Mouse (Mus musculus): Measurements from ENCODE around the gene Colgalt1. TPM values are rescaled to one million over a fixed set of nuclear protein-coding genes. Genes with fewer than 3 reads are reported as not detected.
A peak's percentile ranks its signal among the peaks of the same experiment; 100 is the strongest.

Gene Colgalt1
- polyA plus RNA-seq, 1 experiment: 172 TPM

DNA sequence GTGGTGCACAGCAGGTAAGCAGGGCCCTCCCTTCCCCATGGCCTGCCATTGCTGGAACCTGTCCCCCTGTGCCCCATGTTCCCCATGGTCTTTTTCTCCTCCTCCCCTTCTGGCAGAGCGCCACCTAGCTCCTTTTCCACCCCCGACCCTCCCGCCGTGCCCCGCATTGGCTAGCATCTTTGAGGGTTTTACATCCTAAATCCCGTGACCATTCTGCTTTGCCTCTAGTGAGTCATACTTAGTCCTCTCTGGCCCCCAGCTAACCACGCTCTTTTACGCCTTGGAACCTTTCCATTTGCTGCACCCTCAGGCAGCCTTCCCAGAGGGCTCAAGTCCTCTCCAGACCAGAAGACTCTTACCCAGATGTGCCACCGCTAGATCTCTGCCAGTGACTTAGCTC, 30.6 kb upstream of the Colgalt1 start:
- TF ChIP-seq CTCF (IDR thresholded peaks at IDR 0.05; ENCODE audit: insufficient read depth, low read length) (no peak), POLR2A (IDR thresholded peaks at IDR 0.05; ENCODE audit: borderline replicate concordance, extremely low read depth, low read depth, low read length) (no peak)
- 52% methylated on average over 8 of the region's 9 CpGs for WGBS
- DNase-seq: no peak
- Histone ChIP-seq H3K4me3 (replicated peaks; ENCODE audit: extremely low read depth, low read depth, low read length) (no peak overlapping the region), H3K4me1 (ENCODE audit: control insufficient read depth, insufficient read depth, low read length) (no peaks in the 10 kb centered on the region)

DNA sequence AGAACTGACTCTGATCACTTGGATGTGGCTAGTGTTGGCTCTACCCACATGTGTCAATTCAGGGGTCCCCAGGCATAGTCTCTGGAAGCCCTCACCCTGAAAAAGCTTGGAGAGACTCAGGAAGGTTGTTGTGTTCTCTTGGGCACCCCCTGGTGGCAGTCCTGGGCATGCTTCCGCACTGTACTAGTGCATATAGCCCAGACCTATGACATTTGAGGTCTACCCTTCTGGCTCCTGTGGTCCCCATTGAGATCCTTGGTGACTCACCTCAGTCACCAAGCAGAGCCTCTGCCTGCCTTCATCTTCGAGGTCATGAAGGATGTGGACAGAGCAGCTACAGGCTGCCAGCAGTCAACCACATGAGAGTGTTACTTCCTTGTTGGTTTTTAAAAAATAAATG, 23.9 kb upstream of the Colgalt1 start:
- TF ChIP-seq POLR2A (IDR thresholded peaks at IDR 0.05; ENCODE audit: borderline replicate concordance, extremely low read depth, low read depth, low read length): no peak
- TF ChIP-seq CTCF (IDR thresholded peaks at IDR 0.05; ENCODE audit: insufficient read depth, low read length): peak; percentile 69
- H3K4me1 ChIP-seq (ENCODE audit: control insufficient read depth, insufficient read depth, low read length): no peaks in the 10 kb centered on the region
- DNase-seq: no peak
- WGBS: 70% methylated on average over 2 of the region's 2 CpGs
- H3K4me3 ChIP-seq (replicated peaks; ENCODE audit: extremely low read depth, low read depth, low read length): no peak overlapping the region

DNA sequence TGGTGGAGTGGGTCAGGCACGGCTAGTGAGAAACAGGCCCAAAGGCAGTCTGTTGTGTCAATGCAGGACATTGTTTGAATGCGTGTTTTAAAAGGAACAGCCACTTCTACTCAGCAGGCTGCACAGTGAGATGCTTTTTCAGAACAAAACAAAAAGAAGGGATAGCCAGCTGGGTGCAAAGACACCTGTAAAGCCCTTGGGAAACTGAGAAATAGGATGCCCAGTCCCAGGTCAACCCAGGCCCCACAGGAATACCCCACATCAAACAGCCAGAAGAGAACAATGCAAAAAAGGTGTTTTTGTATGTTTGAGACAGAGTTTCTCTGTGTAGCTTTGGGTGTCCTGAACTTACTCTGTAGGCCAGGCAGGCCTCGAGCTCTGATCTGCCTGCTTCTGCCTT, 22.0 kb upstream of the Colgalt1 start:
- no peak for TF ChIP-seq CTCF (IDR thresholded peaks at IDR 0.05; ENCODE audit: insufficient read depth, low read length)
- TF ChIP-seq POLR2A (IDR thresholded peaks at IDR 0.05; ENCODE audit: borderline replicate concordance, extremely low read depth, low read depth, low read length): no peak

DNA sequence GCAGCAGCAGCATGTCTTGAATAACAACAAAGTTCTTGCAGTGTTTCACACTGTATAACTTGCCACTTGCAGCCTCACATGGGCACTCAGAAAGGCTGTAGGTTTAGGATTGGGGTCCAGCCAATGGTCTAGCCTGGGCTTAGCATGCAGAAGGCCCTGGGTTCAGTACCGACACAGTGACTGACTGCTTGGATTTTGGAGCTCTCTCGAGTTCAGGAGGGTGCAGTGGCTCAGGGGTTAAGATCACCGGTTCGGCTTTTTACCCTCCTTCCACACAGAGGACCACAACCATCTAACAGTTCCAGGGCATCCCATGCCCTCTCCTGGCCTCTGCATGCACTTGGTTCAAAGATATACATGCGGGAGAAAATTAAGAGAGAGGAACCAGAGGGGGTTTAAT, 19.8 kb upstream of the Colgalt1 start:
- peaks cover 6% of the 10 kb centered on the region for H3K4me1 ChIP-seq (ENCODE audit: control insufficient read depth, insufficient read depth, low read length)
- WGBS: 27% methylated on average over 5 of the region's 5 CpGs
- H3K4me3 ChIP-seq (replicated peaks; ENCODE audit: extremely low read depth, low read depth, low read length): peak overlapping the region; percentile 60
- TF ChIP-seq CTCF (IDR thresholded peaks at IDR 0.05; ENCODE audit: insufficient read depth, low read length): no peak
- no peak for DNase-seq

More for the DNA sequence above, 22.0 kb upstream of the Colgalt1 start:
- Histone ChIP-seq H3K4me3 (replicated peaks; ENCODE audit: extremely low read depth, low read depth, low read length) (no peak overlapping the region), H3K4me1 (ENCODE audit: control insufficient read depth, insufficient read depth, low read length) (peaks cover 4% of the 10 kb centered on the region)
- no peak for DNase-seq
- 77% methylated on average over 3 of the region's 3 CpGs for WGBS

GRCm38 (mm10) chr8:71591471-71592373, 19.1 kb upstream of the Colgalt1 start, which contains the start of gene Pgls:
Gene Pgls (plus strand): TSS chr8:71592176.
- DNase-seq: peak; percentile 92
- under 1% methylated on average over 71 of the region's 71 CpGs for WGBS
- H3K4me1 ChIP-seq (ENCODE audit: control insufficient read depth, insufficient read depth, low read length): peaks cover 7% of the 10 kb centered on the region
- TF ChIP-seq POLR2A (IDR thresholded peaks at IDR 0.05; ENCODE audit: borderline replicate concordance, extremely low read depth, low read depth, low read length) (peak; percentile 72), CTCF (IDR thresholded peaks at IDR 0.05; ENCODE audit: insufficient read depth, low read length) (no peak)
- peak within 1 kb of the TSS; percentile 91 for H3K4me3 ChIP-seq (replicated peaks; ENCODE audit: extremely low read depth, low read depth, low read length)

GRCm38 (mm10) chr8:71592374-71593170, 18.2 kb upstream of the Colgalt1 start:
- TF ChIP-seq POLR2A (IDR thresholded peaks at IDR 0.05; ENCODE audit: borderline replicate concordance, extremely low read depth, low read depth, low read length) (no peak), CTCF (IDR thresholded peaks at IDR 0.05; ENCODE audit: insufficient read depth, low read length) (no peak)
- 3% methylated on average over 60 of the region's 60 CpGs for WGBS
- peaks cover 7% of the 10 kb centered on the region for H3K4me1 ChIP-seq (ENCODE audit: control insufficient read depth, insufficient read depth, low read length)
- H3K4me3 ChIP-seq (replicated peaks; ENCODE audit: extremely low read depth, low read depth, low read length): peak overlapping the region; percentile 91
- no peak for DNase-seq

- peaks cover 7% of the 10 kb centered on the region for H3K4me1 ChIP-seq (ENCODE audit: control insufficient read depth, insufficient read depth, low read length)
- 87% methylated on average over 8 of the region's 8 CpGs for WGBS
- DNase-seq: no peak
Observed at GRCm38 (mm10) chr8:71593556-71594323, 17.1 kb upstream of the Colgalt1 start.

DNA sequence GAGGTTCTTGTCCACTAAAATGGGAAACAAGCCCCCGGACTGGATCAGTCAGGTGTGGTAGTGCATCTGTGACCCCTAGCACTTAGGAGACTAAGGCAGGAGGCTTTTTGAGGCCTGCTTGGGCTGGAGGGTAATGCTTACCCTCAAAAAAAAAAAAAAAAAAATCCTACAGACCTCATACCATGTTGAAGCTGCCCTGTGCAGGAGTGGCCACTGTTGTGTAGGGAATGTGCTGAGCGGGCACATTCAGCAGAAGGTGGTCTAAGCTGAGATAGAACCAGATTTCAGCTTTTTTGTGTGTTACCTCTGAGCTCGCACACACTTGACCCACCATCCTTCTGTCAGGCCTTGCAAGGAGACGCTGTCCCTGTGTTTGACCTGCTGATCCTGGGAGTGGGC, 16.5 kb upstream of the Colgalt1 start:
- peaks cover 7% of the 10 kb centered on the region for H3K4me1 ChIP-seq (ENCODE audit: control insufficient read depth, insufficient read depth, low read length)
- WGBS: 96% methylated on average over 4 of the region's 4 CpGs
- no peak for TF ChIP-seq POLR2A (IDR thresholded peaks at IDR 0.05; ENCODE audit: borderline replicate concordance, extremely low read depth, low read depth, low read length)
- TF ChIP-seq CTCF (IDR thresholded peaks at IDR 0.05; ENCODE audit: insufficient read depth, low read length): no peak
- no peak overlapping the region for H3K4me3 ChIP-seq (replicated peaks; ENCODE audit: extremely low read depth, low read depth, low read length)
- DNase-seq: no peak

More at GRCm38 (mm10) chr8:71593556-71594323, 17.1 kb upstream of the Colgalt1 start:
- no peak overlapping the region for H3K4me3 ChIP-seq (replicated peaks; ENCODE audit: extremely low read depth, low read depth, low read length)
- TF ChIP-seq CTCF (IDR thresholded peaks at IDR 0.05; ENCODE audit: insufficient read depth, low read length): no peak
- no peak for TF ChIP-seq POLR2A (IDR thresholded peaks at IDR 0.05; ENCODE audit: borderline replicate concordance, extremely low read depth, low read depth, low read length)

GRCm38 (mm10) chr8:71595862-71596261, 14.9 kb upstream of the Colgalt1 start:
- 10% methylated on average over 27 of the region's 27 CpGs for WGBS
- no peak overlapping the region for H3K4me3 ChIP-seq (replicated peaks; ENCODE audit: extremely low read depth, low read depth, low read length)
- TF ChIP-seq CTCF (IDR thresholded peaks at IDR 0.05; ENCODE audit: insufficient read depth, low read length) (peak; percentile 77), POLR2A (IDR thresholded peaks at IDR 0.05; ENCODE audit: borderline replicate concordance, extremely low read depth, low read depth, low read length) (peak; percentile 10; the same call in 1 of the 2 replicates)
- DNase-seq: peak; percentile 85
- peaks cover 7% of the 10 kb centered on the region for H3K4me1 ChIP-seq (ENCODE audit: control insufficient read depth, insufficient read depth, low read length)
